ENCODE assay signal across 8 mouse cellular contexts in genomic region chr2:73560899-73561664, GRCm38 (mm10). TPM values are rescaled to one million over a fixed set of nuclear protein-coding genes. Genes with fewer than 3 reads are reported as not detected.
DNase-seq lines count a peak whose midpoint lies in the region; ATAC-seq lines count a peak whose summit lies in the region.

No protein-coding gene starts in this region.

- no peak overlapping the region for H3K27ac ChIP-seq in forebrain, embryonic 16.5 days (ENCODE audit: low read length)

- peak overlapping the region; percentile 38 for H3K4me3 ChIP-seq in forebrain, embryonic 16.5 days (replicated peaks; ENCODE audit: low read length)

- no peak for DNase-seq in frontal cortex, postnatal 10 days (ENCODE audit: low spot score in 2 of 2)
- peak; percentile 76 for DNase-seq in ES-CJ7 (ENCODE audit: low read depth, low spot score)
- DNase-seq in mesoderm, embryonic 11.5 days (ENCODE audit: low read depth, low spot score), result peak; percentile 41
- no peak for DNase-seq in ovary, postnatal 36 days (ENCODE audit: low spot score)
- DNase-seq in cerebellum, adult 9-11 months, result no peak

- no peaks in the 10 kb centered on the region for H3K27me3 ChIP-seq in forebrain, embryonic 16.5 days (replicated peaks; ENCODE audit: control insufficient read depth, insufficient read depth, low read length)

- H3K9me3 ChIP-seq in forebrain, embryonic 16.5 days (ENCODE audit: control insufficient read depth, low read length), result no peaks in the 10 kb centered on the region

- WGBS in forebrain, embryonic 16.5 days, result 1% methylated on average over 22 of the region's 23 CpGs

- H3K4me2 ChIP-seq in forebrain, embryonic 16.5 days (ENCODE audit: low read length), result peak overlapping the region; percentile 64

- H3K4me1 ChIP-seq in forebrain, embryonic 16.5 days (replicated peaks; ENCODE audit: control insufficient read depth, insufficient read depth, low read length), result peaks cover 9% of the 10 kb centered on the region

- ATAC-seq in frontal cortex, adult (ENCODE audit: low TSS enrichment), result peak; percentile 50
- peak; percentile 62 for ATAC-seq in forebrain, embryonic 16.5 days
- ATAC-seq in megakaryocyte-erythroid progenitor cell, adult 5-6 weeks (replicated peaks; ENCODE audit: low FRiP score, low TSS enrichment, poor library complexity, severe bottlenecking), result no peak

- no peaks in the 10 kb centered on the region for H3K36me3 ChIP-seq in forebrain, embryonic 16.5 days (ENCODE audit: control insufficient read depth, insufficient read depth)

- H3K9ac ChIP-seq in forebrain, embryonic 16.5 days (replicated peaks; ENCODE audit: low read depth, low read length), result peak overlapping the region; percentile 47

RNA-seq across cellular contexts. Expression of gene Chrna1, which starts 19.1 kb away (rescaled TPM):
- 0.09 and 0.10 TPM in 2 replicates for polyA plus RNA-seq in forebrain, embryonic 16.5 days (2015; fragmentation: Nextera tagmentation; extraction: Ambion mirVana)
- total RNA-seq in megakaryocyte-erythroid progenitor cell, adult 5-6 weeks (2014; fragmentation: Nextera tagmentation), result 0.28 TPM in 1 of 2 replicates, not detected in the other
- total RNA-seq in megakaryocyte-erythroid progenitor cell, adult 5-6 weeks (2017), result not detected in 2 replicates

RNA-seq across cellular contexts. Expression of gene Wipf1, which starts 31.5 kb away (rescaled TPM):
- polyA plus RNA-seq in forebrain, embryonic 16.5 days (2015; fragmentation: Nextera tagmentation; extraction: Ambion mirVana), result 1.8 and 2.3 TPM in 2 replicates
- 7.7 and 14.0 TPM in 2 replicates for total RNA-seq in megakaryocyte-erythroid progenitor cell, adult 5-6 weeks (2014; fragmentation: Nextera tagmentation)
- total RNA-seq in megakaryocyte-erythroid progenitor cell, adult 5-6 weeks (2017), result 3.9 and 9.6 TPM in 2 replicates

Comparison
In these comparisons a context has a peak if more than half of its experiments do, and no peak if none do; other contexts are left out.
1. DNase-seq: peak in ES-CJ7 (single experiment) and mesoderm, embryonic 11.5 days (single experiment); none in frontal cortex, postnatal 10 days (0 of 2), ovary, postnatal 36 days (single experiment) and cerebellum, adult 9-11 months (single experiment).